Mouse (Mus musculus) stomach, embryonic 15.5 days (tissue): ENCODE data around the gene Narfl. TPM values are rescaled to one million over a fixed set of nuclear protein-coding genes. Genes with fewer than 3 reads are reported as not detected.
"Not testable (repeated sequence)": the region's sequence is repeated elsewhere in the genome, so short reads cannot be mapped to it uniquely, and the experiment has no call there.

ENCODE experiments used
- ATAC-seq: fragments of 200-750 bp; cut with Nextera tagmentation; 2 replicates; pipeline ENCODE4 v1.8.0; 2017; ENCODE audit warnings: low read depth, moderate number of reproducible peaks, moderate TSS enrichment; ENCODE audit not compliant: insufficient read depth, low FRiP score
- H3K27ac ChIP-seq: fragments of 300-500 bp; sonication (generic); 2 replicates; pipeline ENCODE4 v1.5.1; 2015; ENCODE audit warnings: mild to moderate bottlenecking, inconsistent platforms
- H3K27me3 ChIP-seq: fragments of 300-500 bp; sonication (generic); replicated peaks from 2 replicates; pipeline ENCODE4 v1.6.1; 2015; ENCODE audit warnings: inconsistent platforms
- H3K36me3 ChIP-seq: fragments of 300-500 bp; sonication (generic); 2 replicates; pipeline ENCODE4 v1.6.1; 2015; ENCODE audit warnings: inconsistent platforms
- H3K4me1 ChIP-seq: fragments of 300-500 bp; sonication (generic); 2 replicates; pipeline ENCODE4 v1.6.1; 2015; ENCODE audit warnings: inconsistent platforms
- H3K4me2 ChIP-seq: fragments of 300-500 bp; sonication (generic); 2 replicates; pipeline ENCODE4 v1.6.1; 2015; ENCODE audit warnings: mild to moderate bottlenecking, inconsistent platforms
- H3K4me3 ChIP-seq: fragments of 300-500 bp; sonication (generic); replicated peaks from 2 replicates; pipeline ENCODE4 v1.5.1; 2015; ENCODE audit warnings: inconsistent platforms
- H3K9ac ChIP-seq: fragments of 300-500 bp; sonication (generic); 2 replicates; pipeline ENCODE4 v1.6.1; 2015; ENCODE audit warnings: inconsistent platforms
- H3K9me3 ChIP-seq: fragments of 300-500 bp; sonication (generic); 2 replicates; pipeline ENCODE4 v1.6.1; 2016; ENCODE audit warnings: inconsistent platforms
- WGBS: fragments of 180-500 bp; shearing (Covaris S2); methylation state at CpG from one replicate; pipeline ENCODE4 v1.1.7; 2015; 5-methylcytosine and 5-hydroxymethylcytosine counted together
- polyA plus RNA-seq: library from polyadenylated mRNA; unstranded; fragments of >200 nt; fragmentation: Nextera tagmentation; extraction: Ambion mirVana; gene quantifications from 2 replicates; pipeline ENCODE4 v1.2.1, GENCODE M21; 2015

Narfl gene
- polyA plus RNA-seq, result 26.9 and 28.5 TPM in 2 replicates

GRCm38 (mm10) chr17:25773549-25774120, at the start of gene Narfl:
Gene Narfl (plus strand): TSS chr17:25773776.
- peaks cover 10% of the 10 kb centered on the region for H3K4me1 ChIP-seq
- H3K9me3 ChIP-seq, result no peaks in the 10 kb centered on the region
- H3K27ac ChIP-seq, result no peak within 1 kb of the TSS

GRCm38 (mm10) chr17:25723919-25724318, 49.7 kb upstream of the Narfl start:
- WGBS, result 84% methylated on average over 7 of the region's 7 CpGs
- Histone ChIP-seq H3K4me2 (no peak overlapping the region), H3K9ac (no peak overlapping the region), H3K9me3 (no peaks in the 10 kb centered on the region), H3K27ac (no peak overlapping the region), H3K36me3 (peaks cover 7% of the 10 kb centered on the region), H3K27me3 (no peaks in the 10 kb centered on the region), H3K4me1 (peaks cover 24% of the 10 kb centered on the region), H3K4me3 (no peak overlapping the region)
- no peak for ATAC-seq

More at GRCm38 (mm10) chr17:25773549-25774120, at the start of gene Narfl:
- Histone ChIP-seq H3K4me3 (peak within 1 kb of the TSS; percentile 78), H3K9ac (peak within 1 kb of the TSS; percentile 79), H3K4me2 (peak within 1 kb of the TSS; percentile 75), H3K27me3 (no peaks in the 10 kb centered on the region), H3K36me3 (no peaks in the 10 kb centered on the region)
- under 1% methylated on average over 37 of the region's 37 CpGs for WGBS
- peak; percentile 81 for ATAC-seq

- Histone ChIP-seq H3K27me3 (no peaks in the 10 kb centered on the region), H3K4me3 (no peak overlapping the region), H3K4me1 (peaks cover 24% of the 10 kb centered on the region), H3K27ac (no peak overlapping the region), H3K9me3 (no peaks in the 10 kb centered on the region), H3K9ac (no peak overlapping the region), H3K4me2 (no peak overlapping the region), H3K36me3 (peaks cover 7% of the 10 kb centered on the region)
- WGBS, result 87% methylated on average over 6 of the region's 6 CpGs
- ATAC-seq, result no peak
Observed at GRCm38 (mm10) chr17:25725264-25725663, 48.3 kb upstream of the Narfl start.

- 1% methylated on average over 37 of the region's 37 CpGs for WGBS
- ATAC-seq, result peak; percentile 99
- Histone ChIP-seq H3K27ac (peak within 1 kb of the TSS; percentile 28; the same call in 1 of the 2 replicates), H3K4me2 (peak within 1 kb of the TSS; percentile 97), H3K9ac (peak within 1 kb of the TSS; percentile 69), H3K36me3 (peaks cover 7% of the 10 kb centered on the region), H3K27me3 (no peaks in the 10 kb centered on the region), H3K4me1 (peaks cover 24% of the 10 kb centered on the region), H3K4me3 (peak within 1 kb of the TSS; percentile 69), H3K9me3 (no peaks in the 10 kb centered on the region)
Observed at GRCm38 (mm10) chr17:25727265-25728008, 46.1 kb upstream of the Narfl start, which contains the start of the genes Chtf18 and Rpusd1. Gene Chtf18 (minus strand): TSS chr17:25727419. Gene Rpusd1 (plus strand): TSS chr17:25727670.

GRCm38 (mm10) chr17:25728009-25728270, 45.6 kb upstream of the Narfl start:
- no peak for ATAC-seq
- peaks cover 24% of the 10 kb centered on the region for H3K4me1 ChIP-seq
- H3K27me3 ChIP-seq, result no peaks in the 10 kb centered on the region
- peak overlapping the region; percentile 69 for H3K4me3 ChIP-seq
- peaks cover 7% of the 10 kb centered on the region; the same call in 1 of the 2 replicates for H3K36me3 ChIP-seq
- WGBS, result 18% methylated on average over 4 of the region's 4 CpGs
- H3K9ac ChIP-seq, result peak overlapping the region; percentile 69
- peak overlapping the region; percentile 90 for H3K4me2 ChIP-seq
- no peaks in the 10 kb centered on the region for H3K9me3 ChIP-seq
- peak overlapping the region; percentile 28; the same call in 1 of the 2 replicates for H3K27ac ChIP-seq

- no peak overlapping the region for H3K9ac ChIP-seq
- no peak overlapping the region for H3K4me2 ChIP-seq
- H3K27me3 ChIP-seq, result no peaks in the 10 kb centered on the region
- H3K27ac ChIP-seq, result no peak overlapping the region
- H3K4me1 ChIP-seq, result peaks cover 9% of the 10 kb centered on the region
- H3K4me3 ChIP-seq, result no peak overlapping the region
- WGBS, result 15% methylated on average over 2 of the region's 2 CpGs
- H3K36me3 ChIP-seq, result no peaks in the 10 kb centered on the region
- no peak for ATAC-seq
- no peaks in the 10 kb centered on the region for H3K9me3 ChIP-seq
Observed at GRCm38 (mm10) chr17:25732082-25732481, 41.5 kb upstream of the Narfl start.

- H3K27me3 ChIP-seq, result no peaks in the 10 kb centered on the region
- H3K27ac ChIP-seq, result no peak overlapping the region
- H3K4me3 ChIP-seq, result no peak overlapping the region
- whole genome bisulfite sequencing, result 85% methylated on average over 5 of the region's 5 CpGs
- no peaks in the 10 kb centered on the region for H3K36me3 ChIP-seq
- no peak overlapping the region for H3K9ac ChIP-seq
- H3K4me1 ChIP-seq, result no peaks in the 10 kb centered on the region
- no peak overlapping the region for H3K4me2 ChIP-seq
- no peak for ATAC-seq
- no peaks in the 10 kb centered on the region for H3K9me3 ChIP-seq
Observed at GRCm38 (mm10) chr17:25735246-25735645, 38.3 kb upstream of the Narfl start.

GRCm38 (mm10) chr17:25735745-25736144, 37.8 kb upstream of the Narfl start, which contains the start of gene Mslnl:
Gene Mslnl (plus strand): TSS chr17:25736042.
- Histone ChIP-seq H3K4me2 (no peak within 1 kb of the TSS), H3K9me3 (no peaks in the 10 kb centered on the region), H3K4me1 (no peaks in the 10 kb centered on the region), H3K27ac (no peak within 1 kb of the TSS), H3K36me3 (no peaks in the 10 kb centered on the region), H3K4me3 (no peak within 1 kb of the TSS), H3K27me3 (no peaks in the 10 kb centered on the region), H3K9ac (no peak within 1 kb of the TSS)
- ATAC-seq, result no peak
- WGBS, result 65% methylated on average over 3 of the region's 3 CpGs

GRCm38 (mm10) chr17:25738861-25739260, 34.7 kb upstream of the Narfl start:
- Histone ChIP-seq H3K27me3 (no peaks in the 10 kb centered on the region), H3K4me1 (no peaks in the 10 kb centered on the region), H3K9me3 (no peaks in the 10 kb centered on the region), H3K27ac (no peak overlapping the region), H3K9ac (no peak overlapping the region), H3K4me2 (no peak overlapping the region), H3K36me3 (no peaks in the 10 kb centered on the region), H3K4me3 (no peak overlapping the region)
- whole genome bisulfite sequencing, result 79% methylated on average over 7 of the region's 7 CpGs
- ATAC-seq, result no peak

GRCm38 (mm10) chr17:25741471-25741870, 32.1 kb upstream of the Narfl start:
- H3K4me1 ChIP-seq, H3K9ac ChIP-seq, H3K4me2 ChIP-seq, H3K36me3 ChIP-seq, H3K27ac ChIP-seq, H3K27me3 ChIP-seq, H3K4me3 ChIP-seq, H3K9me3 ChIP-seq, ATAC-seq: not testable (repeated sequence)
- 73% methylated on average over 12 of the region's 12 CpGs for WGBS

GRCm38 (mm10) chr17:25743831-25744230, 29.7 kb upstream of the Narfl start:
- H3K9ac ChIP-seq, result no peak overlapping the region
- no peak overlapping the region for H3K4me2 ChIP-seq
- H3K27me3 ChIP-seq, result no peaks in the 10 kb centered on the region
- H3K4me3 ChIP-seq, result no peak overlapping the region
- no peak overlapping the region for H3K27ac ChIP-seq
- no peak for ATAC-seq
- no peaks in the 10 kb centered on the region for H3K36me3 ChIP-seq
- no peaks in the 10 kb centered on the region for H3K9me3 ChIP-seq
- H3K4me1 ChIP-seq, result no peaks in the 10 kb centered on the region
- WGBS, result 88% methylated on average over 9 of the region's 9 CpGs

GRCm38 (mm10) chr17:25744311-25744710, 29.3 kb upstream of the Narfl start:
- no peak for ATAC-seq
- 72% methylated on average over 10 of the region's 10 CpGs for WGBS
- no peak overlapping the region for H3K27ac ChIP-seq

More at GRCm38 (mm10) chr17:25744311-25744710, 29.3 kb upstream of the Narfl start:
- Histone ChIP-seq H3K9me3 (no peaks in the 10 kb centered on the region), H3K4me2 (no peak overlapping the region), H3K4me1 (no peaks in the 10 kb centered on the region), H3K9ac (no peak overlapping the region), H3K4me3 (no peak overlapping the region), H3K27me3 (no peaks in the 10 kb centered on the region), H3K36me3 (no peaks in the 10 kb centered on the region)
